8 mouse cellular contexts compared by ENCODE assay signal in the genomic region with DNA sequence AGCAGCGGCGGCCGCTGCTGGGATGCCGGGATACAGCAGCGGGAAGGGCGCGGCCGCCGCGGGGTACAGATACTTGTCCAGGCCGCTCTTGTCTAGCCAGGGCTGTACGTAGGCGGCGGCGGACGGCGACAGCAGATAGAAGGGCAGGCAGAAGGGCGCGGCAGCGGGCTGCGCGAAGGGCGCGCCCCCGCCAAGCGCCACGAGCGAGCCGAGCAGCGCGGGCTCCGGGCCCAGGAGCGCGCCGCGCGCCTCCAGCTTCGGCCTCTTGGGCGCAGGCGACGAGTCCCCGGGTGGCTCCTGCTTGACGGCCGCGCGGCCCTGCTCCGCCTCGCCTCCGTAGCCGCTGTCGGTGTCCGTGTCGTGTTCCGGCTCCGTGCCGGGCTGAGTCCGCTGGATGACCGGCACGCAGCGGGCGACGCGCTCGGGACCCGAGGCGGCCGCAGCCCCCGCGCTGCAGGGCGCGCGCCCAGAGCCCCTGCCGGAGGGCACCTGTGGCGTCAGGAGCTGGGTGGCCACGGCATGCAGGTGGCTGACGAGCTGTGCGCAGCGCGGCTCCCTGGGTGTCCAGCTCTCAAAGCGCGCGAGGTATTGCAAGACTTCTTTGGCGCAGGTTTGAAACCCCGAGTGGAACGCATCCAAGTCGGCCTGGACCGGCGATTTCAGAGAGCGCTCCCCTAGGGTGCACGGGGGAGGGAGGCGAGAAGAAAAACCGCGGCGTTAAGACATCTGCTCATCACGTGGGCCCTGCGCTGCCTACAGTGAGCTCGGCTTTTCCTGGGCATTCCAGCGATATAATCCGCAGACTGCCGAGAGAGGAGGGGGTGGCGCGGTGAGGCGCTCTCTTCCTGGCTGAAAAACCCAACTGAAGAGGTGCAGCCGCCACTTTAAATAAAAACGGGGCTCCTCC. TPM values are rescaled to one million over a fixed set of nuclear protein-coding genes. Genes with fewer than 3 reads are reported as not detected.
DNase-seq lines count a peak whose midpoint lies in the region; ATAC-seq and TF ChIP-seq lines count a peak whose summit lies in the region.

No protein-coding gene starts in this region.

- H3K4me3 ChIP-seq in ES-Bruce4 (ENCODE audit: low read depth, low read length): peak overlapping the region; percentile 67
- H3K4me3 ChIP-seq in forebrain, embryonic 11.5 days (ENCODE audit: low read depth, low read length): peak overlapping the region; percentile 52
- peak overlapping the region; percentile 72 for H3K4me3 ChIP-seq in heart, embryonic 15.5 days
- peak overlapping the region; percentile 54 for H3K4me3 ChIP-seq in liver, embryonic 13.5 days (replicated peaks)
- peak overlapping the region; percentile 57 for H3K4me3 ChIP-seq in neural tube, embryonic 12.5 days

- peak; percentile 88 for DNase-seq in brain, embryonic 14.5 days (ENCODE audit: low read depth)
- DNase-seq in forebrain, embryonic 11.5 days (ENCODE audit: low spot score): peak; percentile 81
- DNase-seq in kidney, postnatal 25 days: peak; percentile 41 to 66
- no peak for DNase-seq in liver, embryonic 13.5 days
- DNase-seq in testis, postnatal 10 days (ENCODE audit: low spot score): peak; percentile 72

- TF ChIP-seq CTCF in ES-Bruce4 (IDR thresholded peaks at IDR 0.05; ENCODE audit: low read depth, low read length): no peak
- no peak for TF ChIP-seq CTCF in brain, embryonic 14.5 days (IDR thresholded peaks at IDR 0.05; ENCODE audit: borderline replicate concordance, extremely low read depth, insufficient read depth, insufficient read length)

- peak overlapping the region; percentile 62 for H3K9ac ChIP-seq in ES-Bruce4 (ENCODE audit: low read depth, poor library complexity, severe bottlenecking)
- H3K9ac ChIP-seq in forebrain, embryonic 11.5 days (ENCODE audit: low read length): peak overlapping the region; percentile 62
- H3K9ac ChIP-seq in heart, embryonic 15.5 days: peak overlapping the region; percentile 78
- H3K9ac ChIP-seq in liver, embryonic 13.5 days: no peak overlapping the region
- H3K9ac ChIP-seq in neural tube, embryonic 12.5 days: peak overlapping the region; percentile 62

- no peaks in the 10 kb centered on the region for H3K4me1 ChIP-seq in ES-Bruce4 (ENCODE audit: control insufficient read depth, insufficient read depth, low read length)
- H3K4me1 ChIP-seq in forebrain, embryonic 11.5 days (replicated peaks; ENCODE audit: control insufficient read depth, insufficient read depth, low read length): peaks cover 11% of the 10 kb centered on the region; the same call in 1 of the 2 replicates
- H3K4me1 ChIP-seq in heart, embryonic 15.5 days (replicated peaks): peaks cover 39% of the 10 kb centered on the region
- peaks cover 26% of the 10 kb centered on the region for H3K4me1 ChIP-seq in liver, embryonic 13.5 days (replicated peaks)
- H3K4me1 ChIP-seq in neural tube, embryonic 12.5 days: peaks cover 30% of the 10 kb centered on the region

- WGBS in forebrain, embryonic 11.5 days: under 1% methylated on average over 103 of the region's 105 CpGs
- under 1% methylated on average over 94 of the region's 105 CpGs for WGBS in heart, embryonic 15.5 days
- WGBS in liver, embryonic 13.5 days (ENCODE audit: insufficient replicate concordance): under 1% methylated on average over 102 of the region's 105 CpGs
- under 1% methylated on average over 105 of the region's 105 CpGs for WGBS in neural tube, embryonic 12.5 days

- H3K36me3 ChIP-seq in ES-Bruce4 (ENCODE audit: control insufficient read depth, insufficient read depth, low read length, poor library complexity, severe bottlenecking): no peaks in the 10 kb centered on the region
- H3K36me3 ChIP-seq in forebrain, embryonic 11.5 days (ENCODE audit: control insufficient read depth, insufficient read depth, low read length): no peaks in the 10 kb centered on the region
- no peaks in the 10 kb centered on the region for H3K36me3 ChIP-seq in heart, embryonic 15.5 days
- no peaks in the 10 kb centered on the region for H3K36me3 ChIP-seq in liver, embryonic 13.5 days
- H3K36me3 ChIP-seq in neural tube, embryonic 12.5 days: no peaks in the 10 kb centered on the region

- no peaks in the 10 kb centered on the region for H3K9me3 ChIP-seq in ES-Bruce4 (replicated peaks; ENCODE audit: control insufficient read depth, insufficient read depth, low read length, poor library complexity, severe bottlenecking)
- no peaks in the 10 kb centered on the region for H3K9me3 ChIP-seq in forebrain, embryonic 11.5 days (ENCODE audit: control insufficient read depth, low read length)
- no peaks in the 10 kb centered on the region for H3K9me3 ChIP-seq in heart, embryonic 15.5 days (replicated peaks)
- no peaks in the 10 kb centered on the region for H3K9me3 ChIP-seq in liver, embryonic 13.5 days (replicated peaks)
- H3K9me3 ChIP-seq in neural tube, embryonic 12.5 days: no peaks in the 10 kb centered on the region

- peak; percentile 66 for ATAC-seq in forebrain, embryonic 11.5 days (replicated peaks; ENCODE audit: low FRiP score)
- peak; percentile 27; the same call in 1 of the 2 replicates for ATAC-seq in heart, embryonic 15.5 days (replicated peaks; ENCODE audit: insufficient number of reproducible peaks, insufficient read depth, low FRiP score, low read depth)
- ATAC-seq in liver, embryonic 13.5 days (ENCODE audit: low read depth): peak; percentile 69
- peak; percentile 60 for ATAC-seq in neural tube, embryonic 12.5 days (ENCODE audit: low FRiP score, low read depth)

- peak overlapping the region; percentile 99 for H3K4me2 ChIP-seq in forebrain, embryonic 11.5 days (ENCODE audit: low read depth, low read length, severe bottlenecking)
- peak overlapping the region; percentile 99 for H3K4me2 ChIP-seq in heart, embryonic 15.5 days
- peak overlapping the region; percentile 72 for H3K4me2 ChIP-seq in liver, embryonic 13.5 days
- H3K4me2 ChIP-seq in neural tube, embryonic 12.5 days (replicated peaks): peak overlapping the region; percentile 99

- no peak overlapping the region for H3K27ac ChIP-seq in ES-Bruce4 (ENCODE audit: insufficient read depth, low read length)
- no peak overlapping the region for H3K27ac ChIP-seq in forebrain, embryonic 11.5 days (ENCODE audit: low read depth, low read length)
- peak overlapping the region; percentile 80 for H3K27ac ChIP-seq in heart, embryonic 15.5 days
- H3K27ac ChIP-seq in liver, embryonic 13.5 days: no peak overlapping the region
- no peak overlapping the region for H3K27ac ChIP-seq in neural tube, embryonic 12.5 days

- no peak for TF ChIP-seq EP300 in ES-Bruce4 (IDR thresholded peaks at IDR 0.05; ENCODE audit: insufficient read depth, low read depth, low read length)

- TF ChIP-seq POLR2A in ES-Bruce4 (IDR thresholded peaks at IDR 0.05; ENCODE audit: insufficient read depth, low read length): no peak
- TF ChIP-seq POLR2A in brain, embryonic 14.5 days (IDR thresholded peaks at IDR 0.05; ENCODE audit: borderline replicate concordance, extremely low read depth, insufficient read depth, insufficient read length, poor library complexity, severe bottlenecking): no peak

- H3K27me3 ChIP-seq in ES-Bruce4 (ENCODE audit: control insufficient read depth, insufficient read depth, low read length, poor library complexity, severe bottlenecking): peaks cover 17% of the 10 kb centered on the region
- H3K27me3 ChIP-seq in forebrain, embryonic 11.5 days (ENCODE audit: control insufficient read depth, insufficient read depth, low read length): peaks cover 35% of the 10 kb centered on the region
- H3K27me3 ChIP-seq in heart, embryonic 15.5 days: peaks cover 27% of the 10 kb centered on the region
- H3K27me3 ChIP-seq in liver, embryonic 13.5 days: peaks cover 77% of the 10 kb centered on the region
- peaks cover 63% of the 10 kb centered on the region for H3K27me3 ChIP-seq in neural tube, embryonic 12.5 days (replicated peaks)

RNA-seq across cellular contexts. Expression of a gene that starts 2.0 kb away (rescaled TPM):
- 5.3 TPM in 2 replicates for polyA plus RNA-seq in ES-Bruce4 (2011; ENCODE audit: insufficient read depth, insufficient read length, low read depth, missing spikeins)
- 1.5 and 3.1 TPM in 2 replicates for polyA plus RNA-seq in brain, embryonic 14.5 days (2012; rRNA removed)
- 2.1 and 2.4 TPM in 2 replicates for polyA plus RNA-seq in forebrain, embryonic 11.5 days (2014; fragmentation: Nextera tagmentation; extraction: Ambion mirVana)
- 5.5 and 6.6 TPM in 2 replicates for polyA plus RNA-seq in heart, embryonic 15.5 days (2015; fragmentation: Nextera tagmentation; extraction: Ambion mirVana)
- 0.08 TPM in 2 replicates for polyA plus RNA-seq in liver, embryonic 13.5 days (2015; fragmentation: Nextera tagmentation; extraction: Ambion mirVana)
- 1.6 and 2.1 TPM in 2 replicates for polyA plus RNA-seq in neural tube, embryonic 12.5 days (2016; fragmentation: Nextera tagmentation; extraction: Ambion mirVana)
